Mouse (Mus musculus) lung, adult 2 months (tissue): ENCODE measurements around the gene Hoxb6.

Experiments used
- CTCF ChIP-seq: fragments of 200-500 bp; IDR thresholded peaks from 2 replicates; pipeline ENCODE4 v1.5.1; 2011; ENCODE audit warnings: mild to moderate bottlenecking, low read length, control low read depth; ENCODE audit not compliant: insufficient read depth
- POLR2A ChIP-seq: fragments of 200-500 bp; IDR thresholded peaks from 2 replicates; pipeline ENCODE4 v1.6.1; 2011; ENCODE audit warnings: low read depth, mild to moderate bottlenecking, control low read depth, low read length, borderline replicate concordance; ENCODE audit errors: extremely low read depth

DNA sequence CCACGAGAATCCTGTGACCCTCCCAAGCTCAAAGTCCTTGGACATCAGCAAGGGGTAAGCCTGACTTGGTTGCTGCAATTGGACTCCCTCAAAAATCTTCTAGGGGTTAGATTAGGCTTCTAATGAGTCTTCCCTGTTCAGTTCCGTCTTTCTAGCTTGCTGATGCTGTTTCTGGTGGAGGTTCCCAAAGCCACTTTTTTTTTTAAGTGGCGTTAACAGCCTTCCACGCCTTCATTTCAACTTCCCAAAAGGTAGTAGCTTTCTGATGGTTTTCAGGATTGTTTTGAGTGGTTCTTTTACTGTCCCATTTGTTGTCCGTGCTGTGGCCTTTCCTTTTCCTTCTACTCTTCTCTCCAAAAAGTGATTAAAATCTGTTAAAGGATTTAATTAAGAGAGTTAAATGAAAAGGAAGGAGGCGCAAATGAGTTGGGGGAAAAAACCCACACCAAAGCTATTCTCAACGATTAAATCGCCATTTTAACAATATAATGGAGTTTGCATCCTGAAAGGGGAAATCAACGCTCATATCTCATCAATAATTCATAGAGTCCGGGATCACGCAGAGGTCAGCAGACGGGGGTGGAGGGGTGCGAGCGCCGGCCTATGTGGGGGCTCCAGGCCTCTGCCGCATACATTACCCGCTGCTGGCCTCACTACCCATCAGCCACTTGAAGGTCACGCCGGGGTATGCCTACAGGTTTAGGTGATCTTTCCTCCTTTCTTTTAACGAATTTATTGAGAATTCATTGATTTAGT lies 18.1 kb downstream of the Hoxb6 start:
- TF ChIP-seq POLR2A (no peak), CTCF (no peak)
